Mouse (Mus musculus) CH12.LX (cell line): ENCODE data around the gene Slamf8. TPM values are rescaled to one million over a fixed set of nuclear protein-coding genes. Genes with fewer than 3 reads are reported as not detected.

Experiments
- DNase-seq: peaks from one replicate; pipeline ENCODE4 v3.0.0-alpha.2; 2013; ENCODE audit errors: extremely low read depth
- H3K27ac ChIP-seq: 2 replicates; pipeline ENCODE4 v1.5.1; 2012; ENCODE audit warnings: low read depth, mild to moderate bottlenecking, control low read depth, moderate library complexity; ENCODE audit not compliant: insufficient read depth
- H3K27me3 ChIP-seq: replicated peaks from 2 replicates; pipeline ENCODE3; 2012; ENCODE audit warnings: inconsistent platforms
- H3K36me3 ChIP-seq, 2 experiments: replicated peaks in 1 of 2; 2 replicates each; pipeline versions ENCODE3 to v1.6.1; 2012; ENCODE audit warnings: inconsistent platforms in 1 of 2, low read length in 1 of 2, mild to moderate bottlenecking in 1 of 2, mixed read lengths in 1 of 2, moderate library complexity in 1 of 2; ENCODE audit not compliant: control insufficient read depth in 1 of 2, insufficient read depth in 1 of 2
- H3K4me1 ChIP-seq, 2 experiments: 2 replicates each; pipeline ENCODE4 v1.6.1; 2012; ENCODE audit warnings: inconsistent platforms in 1 of 2, moderate library complexity in 1 of 2; ENCODE audit not compliant: insufficient read depth in 2 of 2, control insufficient read depth in 1 of 2
- H3K4me2 ChIP-seq: 2 replicates; pipeline ENCODE4 v1.6.1; 2012; ENCODE audit warnings: low read depth, mild to moderate bottlenecking, control low read depth; ENCODE audit not compliant: poor library complexity, insufficient read depth, severe bottlenecking
- H3K4me3 ChIP-seq, 3 experiments: fragments of 150-350 bp in 1 of 3; sonication (generic) in 1 of 3; replicated peaks in 1 of 3; 2 replicates each; pipeline versions ENCODE3 to v1.5.1; 2011 to 2012; ENCODE audit warnings: low read depth in 2 of 3, low read length in 2 of 3, mild to moderate bottlenecking in 2 of 3, moderate library complexity in 2 of 3, control low read depth in 1 of 3, improper control_type of control experiment in 1 of 3, inconsistent platforms in 1 of 3, mixed read lengths in 1 of 3; ENCODE audit not compliant: poor library complexity in 1 of 3
- H3K79me2 ChIP-seq: replicated peaks from 2 replicates; pipeline ENCODE4 v1.6.1; 2012; ENCODE audit warnings: mild to moderate bottlenecking, moderate library complexity; ENCODE audit not compliant: control insufficient read depth, poor library complexity, insufficient read depth, severe bottlenecking; ENCODE audit errors: extremely low read depth
- H3K9ac ChIP-seq: 2 replicates; pipeline ENCODE4 v1.6.1; 2012; ENCODE audit warnings: low read depth, mild to moderate bottlenecking, control low read depth, moderate library complexity; ENCODE audit not compliant: insufficient read depth
- H3K9me3 ChIP-seq: replicated peaks from 2 replicates; pipeline ENCODE3; 2012; ENCODE audit warnings: low read length, inconsistent platforms, mixed read lengths
- BHLHE40 ChIP-seq: IDR thresholded peaks from 2 replicates; pipeline ENCODE4 v1.6.1; 2011; ENCODE audit warnings: mild to moderate bottlenecking, low read depth, low read length, improper control_type of control experiment
- CTCF ChIP-seq, 2 experiments: IDR thresholded peaks in 1 of 2; conservative IDR thresholded peaks in 1 of 2; 2 replicates each; pipeline ENCODE4 v1.5.1; 2011 to 2012; ENCODE audit warnings: low read depth in 2 of 2, low read length in 2 of 2, improper control_type of control experiment in 1 of 2, inconsistent platforms in 1 of 2, mild to moderate bottlenecking in 1 of 2, moderate library complexity in 1 of 2
- E2F4 ChIP-seq: IDR thresholded peaks from 2 replicates; pipeline ENCODE4 v1.6.1; 2011; ENCODE audit warnings: low read depth, low read length, improper control_type of control experiment; ENCODE audit not compliant: insufficient replicate concordance
- ELF1 ChIP-seq: IDR thresholded peaks from 2 replicates; pipeline ENCODE4 v1.6.1; 2014; ENCODE audit warnings: low read depth, mild to moderate bottlenecking, inconsistent platforms, low read length, improper control_type of control experiment
- ETS1 ChIP-seq: conservative IDR thresholded peaks from 2 replicates; pipeline ENCODE4 v1.6.1; 2012; ENCODE audit warnings: low read depth, mild to moderate bottlenecking, inconsistent platforms, low read length, improper control_type of control experiment, moderate library complexity
- HCFC1 ChIP-seq: IDR thresholded peaks from 2 replicates; pipeline ENCODE4 v1.6.1; 2012; ENCODE audit warnings: low read depth, mild to moderate bottlenecking, inconsistent platforms, low read length, improper control_type of control experiment
- IRF4 ChIP-seq: IDR thresholded peaks from 2 replicates; pipeline ENCODE4 v1.6.1; 2014; ENCODE audit warnings: low read depth, mild to moderate bottlenecking, inconsistent platforms, low read length, improper control_type of control experiment
- JUND ChIP-seq: conservative IDR thresholded peaks from 2 replicates; pipeline ENCODE4 v1.6.1; 2011; ENCODE audit warnings: low read depth, low read length, improper control_type of control experiment
- KAT2A ChIP-seq: IDR thresholded peaks from 2 replicates; pipeline ENCODE4 v1.6.1; 2012; ENCODE audit warnings: low read length, improper control_type of control experiment, inconsistent platforms; ENCODE audit not compliant: insufficient replicate concordance
- MAFK ChIP-seq: IDR thresholded peaks from 2 replicates; pipeline ENCODE4 v1.6.1; 2011; ENCODE audit warnings: low read length, improper control_type of control experiment; ENCODE audit not compliant: insufficient replicate concordance
- MAX ChIP-seq: IDR thresholded peaks from 2 replicates; pipeline ENCODE4 v1.6.1; 2011; ENCODE audit warnings: low read length, improper control_type of control experiment
- MAZ ChIP-seq: IDR thresholded peaks from 2 replicates; pipeline ENCODE4 v1.6.1; 2012; ENCODE audit warnings: low read depth, mild to moderate bottlenecking, inconsistent platforms, low read length, improper control_type of control experiment, moderate library complexity
- MEF2A ChIP-seq: IDR thresholded peaks from 2 replicates; pipeline ENCODE4 v1.6.1; 2014; ENCODE audit warnings: low read depth, mild to moderate bottlenecking, inconsistent platforms, low read length, improper control_type of control experiment, borderline replicate concordance
- MYC ChIP-seq: IDR thresholded peaks from 2 replicates; pipeline ENCODE4 v1.6.1; 2011; ENCODE audit warnings: low read depth, mild to moderate bottlenecking, improper control_type of control experiment, low read length
- NELFE ChIP-seq: IDR thresholded peaks from 2 replicates; pipeline ENCODE4 v1.6.1; 2011; ENCODE audit warnings: low read depth, low read length, improper control_type of control experiment
- NRF1 ChIP-seq: IDR thresholded peaks from 2 replicates; pipeline ENCODE4 v1.6.1; 2014; ENCODE audit warnings: low read depth, mild to moderate bottlenecking, inconsistent platforms, low read length, improper control_type of control experiment, moderate library complexity
- POLR2A ChIP-seq: IDR thresholded peaks from 2 replicates; pipeline ENCODE4 v1.6.1; 2011; ENCODE audit warnings: low read depth, mild to moderate bottlenecking, improper control_type of control experiment, low read length
- POLR2AphosphoS2 ChIP-seq: IDR thresholded peaks from 2 replicates; pipeline ENCODE4 v1.6.1; 2011; ENCODE audit warnings: low read depth, low read length, improper control_type of control experiment
- RAD21 ChIP-seq: IDR thresholded peaks from 2 replicates; pipeline ENCODE4 v1.6.1; 2011; ENCODE audit warnings: low read depth, mild to moderate bottlenecking, low read length, improper control_type of control experiment, moderate library complexity
- SIN3A ChIP-seq: IDR thresholded peaks from 2 replicates; pipeline ENCODE4 v1.6.1; 2012; ENCODE audit warnings: low read length, improper control_type of control experiment, inconsistent platforms
- SMC3 ChIP-seq: IDR thresholded peaks from 2 replicates; pipeline ENCODE4 v1.6.1; 2011; ENCODE audit warnings: low read depth, low read length, improper control_type of control experiment
- TBP ChIP-seq: conservative IDR thresholded peaks from 2 replicates; pipeline ENCODE4 v1.6.1; 2011; ENCODE audit warnings: low read depth, low read length, improper control_type of control experiment
- TCF12 ChIP-seq: IDR thresholded peaks from 2 replicates; pipeline ENCODE4 v1.6.1; 2014; ENCODE audit warnings: low read depth, mild to moderate bottlenecking, inconsistent platforms, low read length, improper control_type of control experiment
- USF1 ChIP-seq: IDR thresholded peaks from 2 replicates; pipeline ENCODE4 v1.6.1; 2014; ENCODE audit warnings: low read depth, mild to moderate bottlenecking, inconsistent platforms, low read length, improper control_type of control experiment
- ZMIZ1 ChIP-seq: IDR thresholded peaks from 2 replicates; pipeline ENCODE4 v1.6.1; 2012; ENCODE audit warnings: low read depth, mild to moderate bottlenecking, inconsistent platforms, low read length, improper control_type of control experiment
- ZNF384 ChIP-seq: IDR thresholded peaks from 2 replicates; pipeline ENCODE4 v1.6.1; 2012; ENCODE audit warnings: low read depth, low read length, improper control_type of control experiment, inconsistent platforms
- dilution Hi-C: fragments of 300-500 bp; cut with MboI; formaldehyde crosslinking; loops from 2 replicates; pipeline ENCODE4 v1.14.3; 2020; ENCODE audit warnings: low sequenced_read_pairs; ENCODE audit not compliant: extremely low pct_unique_long_range_greater_than_20kb, extremely low pct_ligation_motif_present
- in situ Hi-C: fragments of 300-500 bp; cut with MboI; formaldehyde crosslinking; loops from 3 replicates; pipeline ENCODE4 v1.14.3; 2019; ENCODE audit warnings: low sequenced_read_pairs, low pct_ligation_motif_present, low pct_unique_long_range_greater_than_20kb, mixed read lengths
- polyA plus RNA-seq: library from polyadenylated mRNA; unstranded; fragments of >175 nt; gene quantifications from 2 replicates; pipeline ENCODE4 v1.2.1, GENCODE M21; 2012; ENCODE audit warnings: low read depth; ENCODE audit not compliant: insufficient read length
- total RNA-seq, 2 experiments: library from RNA; depleted of rRNA; stranded (reverse); fragments of 300-350 nt in 1 of 2; fragments of >200 nt in 1 of 2; gene quantifications; 2 replicates each; pipeline ENCODE4 v1.2.3; 2012 to 2014

Slamf8 gene
- total and polyA plus RNA-seq, 3 experiments, result 0.30 to 1.8 (median 1.1) TPM

GRCm38 (mm10) chr1:172626306-172626705 is 35.9 kb upstream of the Slamf8 start:
- Histone ChIP-seq H3K9me3 (peaks cover 9% of the 10 kb centered on the region), H3K27ac (no peak overlapping the region), H3K36me3 (no peaks in the 10 kb centered on the region), H3K9ac (no peak overlapping the region), H3K4me2 (no peak overlapping the region), H3K27me3 (no peaks in the 10 kb centered on the region), H3K79me2 (no peaks in the 10 kb centered on the region), H3K4me3 (no peak overlapping the region), H3K4me1 (no peaks in the 10 kb centered on the region)
- dilution Hi-C loops (no loop called here), in situ Hi-C loops (loop anchor here (25.0 kb wide), 1 partner anchor 761 kb away; no protein-coding TSS in a partner anchor)
- TF ChIP-seq TBP (no peak), NRF1 (no peak), JUND (no peak), E2F4 (no peak), MYC (no peak), POLR2AphosphoS2 (no peak), MAFK (no peak), MEF2A (no peak), NELFE (no peak), TCF12 (no peak), USF1 (no peak), CTCF (conservative IDR thresholded peaks at IDR 0.05 in 1 of 2, IDR thresholded peaks at IDR 0.05 in 1 of 2; ENCODE audit: low read depth in 2 of 2, low read length in 2 of 2) (no peak), ETS1 (no peak), ZMIZ1 (no peak)
- DNase-seq, result no peak

- H3K4me3 ChIP-seq, result no peak overlapping the region
- dilution Hi-C loops (no loop called here), in situ Hi-C loops (loop anchor here (25.0 kb wide), 1 partner anchor 212 kb away; no protein-coding TSS in a partner anchor)
- H3K27ac ChIP-seq, result no peak overlapping the region
- TF ChIP-seq ZMIZ1, result no peak
- TF ChIP-seq POLR2A, result no peak
- no peak for TF ChIP-seq IRF4
- no peak for TF ChIP-seq MAX
- no peak for TF ChIP-seq SMC3
- no peak for TF ChIP-seq BHLHE40
- TF ChIP-seq NELFE, result no peak
- no peak for TF ChIP-seq SIN3A
- TF ChIP-seq MYC, result no peak
- TF ChIP-seq HCFC1, result no peak
- no peak for TF ChIP-seq RAD21
- no peak for TF ChIP-seq ELF1
- no peak for TF ChIP-seq KAT2A
- TF ChIP-seq CTCF (conservative IDR thresholded peaks at IDR 0.05 in 1 of 2, IDR thresholded peaks at IDR 0.05 in 1 of 2; ENCODE audit: low read depth in 2 of 2, low read length in 2 of 2), result no peak
- TF ChIP-seq ZNF384, result no peak
- no peak for TF ChIP-seq MAZ
- H3K27me3 ChIP-seq, result no peaks in the 10 kb centered on the region
- no peak overlapping the region for H3K9ac ChIP-seq
- H3K9me3 ChIP-seq, result peaks cover 9% of the 10 kb centered on the region
- H3K36me3 ChIP-seq, result no peaks in the 10 kb centered on the region
- no peaks in the 10 kb centered on the region for H3K79me2 ChIP-seq
- no peak overlapping the region for H3K4me2 ChIP-seq
- DNase-seq, result no peak
- no peaks in the 10 kb centered on the region for H3K4me1 ChIP-seq
These were observed 33.7 kb upstream of the Slamf8 start for GRCm38 (mm10) chr1:172624081-172624480.
